Mouse (Mus musculus) gastrocnemius, postnatal 36 days (tissue): ENCODE results near the gene Ptpn11. TPM values are rescaled to one million over a fixed set of nuclear protein-coding genes. Genes with fewer than 3 reads are reported as not detected.

Source experiments
- DNase-seq, 2 experiments: peaks; one replicate each; pipeline ENCODE4 v3.0.0; 2022
- intact Hi-C: fragments of 180-260 bp; cut with DNase I; formaldehyde crosslinking; loops from one replicate; pipeline ENCODE4 v1.15.1; 2025
- total RNA-seq, 2 experiments: library from RNA; stranded (reverse); gene quantifications; 2 replicates each; pipeline ENCODE4 v1.2.3; 2021

The Ptpn11 gene
- total RNA-seq, 2 experiments from 2014 or later: 59.1 to 77.7 TPM

- no peak for DNase-seq
- intact Hi-C loops: no loop called here
These were observed 90.2 kb downstream of the Ptpn11 start for GRCm38 (mm10) chr5:121100886-121101580.

GRCm38 (mm10) chr5:121100095-121100494 is 91.1 kb downstream of the Ptpn11 start:
- DNase-seq: no peak
- intact Hi-C loops: no loop called here

- intact Hi-C loops: no loop called here
- DNase-seq: no peak
These were observed 93.2 kb downstream of the Ptpn11 start for GRCm38 (mm10) chr5:121097970-121098369.

GRCm38 (mm10) chr5:121096744-121097143 is 94.5 kb downstream of the Ptpn11 start:
- intact Hi-C loops: no loop called here
- no peak for DNase-seq

GRCm38 (mm10) chr5:121093281-121093680 is 97.9 kb downstream of the Ptpn11 start:
- intact Hi-C loops: no loop called here
- DNase-seq: no peak

- DNase-seq: no peak
- intact Hi-C loops: no loop called here
These were observed 101.5 kb downstream of the Ptpn11 start for GRCm38 (mm10) chr5:121089660-121090059.

- intact Hi-C loops: no loop called here
- DNase-seq: no peak
These were observed 103.5 kb downstream of the Ptpn11 start for GRCm38 (mm10) chr5:121087733-121088132.

GRCm38 (mm10) chr5:121082605-121083004 is 108.6 kb downstream of the Ptpn11 start:
- DNase-seq: no peak
- intact Hi-C loops: no loop called here

GRCm38 (mm10) chr5:121081754-121082153 is 109.4 kb downstream of the Ptpn11 start:
- intact Hi-C loops: no loop called here
- no peak for DNase-seq

Other genes with a start within 250 kb of the Ptpn11 start
- not detected for gene Rph3a, start 181.3 kb downstream of the Ptpn11 start, total RNA-seq
- gene Rpl6, start 13.1 kb upstream of the Ptpn11 start, total RNA-seq: 100 to 1,000 TPM; 382 to 446 TPM
- 10 to 100 TPM; 10.9 to 12.1 TPM for gene Hectd4, start 28.8 kb upstream of the Ptpn11 start, total RNA-seq
- gene Trafd1, start 194.2 kb upstream of the Ptpn11 start, total RNA-seq: 10 to 100 TPM; 32.1 to 34.3 TPM
- 10 to 100 TPM; 24.3 to 26.1 TPM for gene Naa25, start 206.5 kb upstream of the Ptpn11 start, total RNA-seq